Mouse (Mus musculus) lung, embryonic 14.5 days (tissue): Measurements from ENCODE around the gene Atp6v0a2. TPM values are rescaled to one million over a fixed set of nuclear protein-coding genes. Genes with fewer than 3 reads are reported as not detected.

ENCODE experiments used
- ATAC-seq: fragments of 200-750 bp; cut with Nextera tagmentation; 2 replicates; pipeline ENCODE4 v1.8.0; 2017; ENCODE audit warnings: mild to moderate bottlenecking, moderate TSS enrichment, moderate library complexity; ENCODE audit not compliant: insufficient read depth
- DNase-seq: peaks from one replicate; pipeline ENCODE4 v3.0.0-alpha.2; 2015
- H3K27ac ChIP-seq: fragments of 300-500 bp; sonication (generic); 2 replicates; pipeline ENCODE4 v1.5.1; 2014; ENCODE audit warnings: low read depth, mild to moderate bottlenecking, moderate library complexity
- H3K27me3 ChIP-seq: fragments of 300-500 bp; sonication (generic); 2 replicates; pipeline ENCODE4 v1.6.1; 2014; ENCODE audit warnings: low read length, control low read depth; ENCODE audit not compliant: insufficient read depth
- H3K36me3 ChIP-seq: fragments of 300-500 bp; sonication (generic); 2 replicates; pipeline ENCODE4 v1.6.1; 2014; ENCODE audit warnings: control low read depth; ENCODE audit not compliant: insufficient read depth
- H3K4me1 ChIP-seq: fragments of 300-500 bp; sonication (generic); 2 replicates; pipeline ENCODE4 v1.6.1; 2014; ENCODE audit warnings: antibody characterized with exemption, control low read depth; ENCODE audit not compliant: insufficient read depth
- H3K4me2 ChIP-seq: fragments of 300-500 bp; sonication (generic); 2 replicates; pipeline ENCODE4 v1.6.1; 2014; ENCODE audit warnings: mild to moderate bottlenecking
- H3K4me3 ChIP-seq: fragments of 300-500 bp; sonication (generic); 2 replicates; pipeline ENCODE4 v1.5.1; 2014; ENCODE audit warnings: low read depth, low read length
- H3K9ac ChIP-seq: fragments of 300-500 bp; sonication (generic); 2 replicates; pipeline ENCODE4 v1.6.1; 2014
- H3K9me3 ChIP-seq: fragments of 300-500 bp; sonication (generic); 2 replicates; pipeline ENCODE4 v1.6.1; 2016; ENCODE audit warnings: low read depth, low read length, control low read depth
- CTCF ChIP-seq: IDR thresholded peaks from 2 replicates; pipeline ENCODE4 v1.5.1; 2016; ENCODE audit warnings: antibody characterized with exemption, low read depth
- WGBS: fragments of 180-500 bp; shearing (Covaris S2); extraction: QIAGEN DNeasy Blood & Tissue Kit; methylation state at CpG from one replicate; pipeline ENCODE4 v1.1.7; 2014; 5-methylcytosine and 5-hydroxymethylcytosine counted together
- polyA plus RNA-seq: library from polyadenylated mRNA; unstranded; fragments of >200 nt; fragmentation: Nextera tagmentation; extraction: Ambion mirVana; gene quantifications from 2 replicates; pipeline ENCODE4 v1.2.1, GENCODE M21; 2014

Gene Atp6v0a2
- polyA plus RNA-seq, 1 experiment from 2014 or later = 47.0 TPM

GRCm38 (mm10) chr5:124751656-124752055, 123.3 kb downstream of the Atp6v0a2 start:
- no peaks in the 10 kb centered on the region for H3K4me1 ChIP-seq
- no peaks in the 10 kb centered on the region for H3K9me3 ChIP-seq
- no peak overlapping the region for H3K4me3 ChIP-seq
- ATAC-seq (0 out of 2 replicates have a peak, but pooled peaks have one; percentile 54), DNase-seq (peak; percentile 36)
- no peak overlapping the region for H3K9ac ChIP-seq
- H3K36me3 ChIP-seq = no peaks in the 10 kb centered on the region
- H3K4me2 ChIP-seq = no peak overlapping the region
- no peak overlapping the region for H3K27ac ChIP-seq
- no peak for TF ChIP-seq CTCF
- WGBS = 70% methylated on average over 9 of the region's 9 CpGs
- H3K27me3 ChIP-seq = no peaks in the 10 kb centered on the region

- no peak overlapping the region for H3K4me2 ChIP-seq
- H3K36me3 ChIP-seq = no peaks in the 10 kb centered on the region
- peak; percentile 41 for TF ChIP-seq CTCF
- H3K4me3 ChIP-seq = no peak overlapping the region
- ATAC-seq (no peak), DNase-seq (peak; percentile 11)
- H3K27me3 ChIP-seq = no peaks in the 10 kb centered on the region
- no peak overlapping the region for H3K27ac ChIP-seq
- no peaks in the 10 kb centered on the region for H3K4me1 ChIP-seq
- H3K9ac ChIP-seq = no peak overlapping the region
- no peaks in the 10 kb centered on the region for H3K9me3 ChIP-seq
- WGBS = 56% methylated on average over 18 of the region's 18 CpGs
Observed at GRCm38 (mm10) chr5:124761011-124761410, 132.6 kb downstream of the Atp6v0a2 start.

GRCm38 (mm10) chr5:124761787-124762186, 133.4 kb downstream of the Atp6v0a2 start:
- Histone ChIP-seq H3K4me1 (no peaks in the 10 kb centered on the region), H3K9me3 (no peaks in the 10 kb centered on the region), H3K4me3 (no peak overlapping the region), H3K36me3 (no peaks in the 10 kb centered on the region), H3K9ac (no peak overlapping the region), H3K27ac (no peak overlapping the region), H3K4me2 (no peak overlapping the region), H3K27me3 (no peaks in the 10 kb centered on the region)
- no peak for ATAC-seq
- TF ChIP-seq CTCF = no peak
- WGBS = 88% methylated on average over 1 of the region's 1 CpGs
- DNase-seq = no peak

Other genes starting within 250 kb of the Atp6v0a2 start
- gene Sbno1, start 202.6 kb upstream of the Atp6v0a2 start, polyA plus RNA-seq = 85.6 and 88.6 TPM in 2 replicates
- gene Kmt5a, start 188.6 kb upstream of the Atp6v0a2 start, polyA plus RNA-seq = 87.7 and 97.5 TPM in 2 replicates
- 28.7 and 29.2 TPM in 2 replicates for gene Rilpl2, start 150.2 kb upstream of the Atp6v0a2 start, polyA plus RNA-seq
- 10.7 and 10.8 TPM in 2 replicates for gene Snrnp35, start 145.4 kb upstream of the Atp6v0a2 start, polyA plus RNA-seq
- gene Rilpl1, start 97.2 kb upstream of the Atp6v0a2 start, polyA plus RNA-seq = 20.3 and 21.1 TPM in 2 replicates
- gene Tmed2, start 87.9 kb upstream of the Atp6v0a2 start, polyA plus RNA-seq = 588 and 646 TPM in 2 replicates
- 12.7 and 14.1 TPM in 2 replicates for gene Ddx55, start 75.7 kb upstream of the Atp6v0a2 start, polyA plus RNA-seq
- gene Eif2b1, start 49.4 kb upstream of the Atp6v0a2 start, polyA plus RNA-seq = 78.0 and 81.6 TPM in 2 replicates
- 71.0 and 74.4 TPM in 2 replicates for gene Gtf2h3, start 49.4 kb upstream of the Atp6v0a2 start, polyA plus RNA-seq
- 0.05 and 0.07 TPM in 2 replicates for gene Dnah10, start 96.5 kb downstream of the Atp6v0a2 start, polyA plus RNA-seq
- 7.5 and 8.8 TPM in 2 replicates for gene Ccdc92, start 233.8 kb downstream of the Atp6v0a2 start, polyA plus RNA-seq
- gene Zfp664, start 234.1 kb downstream of the Atp6v0a2 start, polyA plus RNA-seq = 90.7 and 98.9 TPM in 2 replicates